Comparison of ENCODE assay signal across 8 mouse cellular contexts in the genomic region with DNA sequence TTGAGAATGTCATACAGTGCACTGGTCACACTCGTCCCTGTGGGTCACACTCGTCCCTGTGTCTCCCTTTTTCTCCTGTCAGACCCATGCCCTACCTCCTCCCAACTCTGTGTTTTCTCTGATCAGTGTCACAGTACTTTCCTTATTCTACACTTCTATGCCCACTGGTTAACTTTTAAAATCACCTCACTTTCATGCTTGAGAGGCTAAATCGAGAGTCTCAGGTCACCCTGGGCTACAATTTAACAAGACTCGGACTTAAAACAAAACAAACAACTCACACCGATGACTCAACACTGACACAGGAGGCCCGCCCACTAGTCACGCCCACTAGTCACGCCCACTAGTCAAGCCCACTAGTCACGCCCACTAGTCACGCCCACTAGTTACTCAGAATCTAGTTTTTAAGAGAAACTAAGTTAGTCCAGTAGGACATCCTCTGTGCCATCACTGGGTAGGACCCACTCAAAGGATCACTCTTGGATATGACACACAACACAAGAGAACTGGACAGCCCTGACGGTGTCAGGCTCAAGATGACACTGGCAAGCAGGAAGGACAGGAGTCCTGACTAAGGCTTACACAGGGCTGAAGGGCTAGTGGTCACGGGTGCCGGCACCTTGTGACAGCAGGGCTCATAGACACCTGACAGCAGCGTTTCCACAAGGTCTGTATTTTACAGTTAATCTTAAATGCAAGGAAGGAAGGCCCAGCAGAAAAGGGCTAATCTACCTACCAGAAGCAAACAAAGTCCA. TPM values are rescaled to one million over a fixed set of nuclear protein-coding genes. Genes with fewer than 3 reads are reported as not detected.
DNase-seq lines count a peak whose midpoint lies in the region; ATAC-seq and TF ChIP-seq lines count a peak whose summit lies in the region.

No protein-coding gene starts in this region.

- peaks cover 41% of the 10 kb centered on the region for H3K36me3 ChIP-seq in intestine, postnatal 0 days (ENCODE audit: control insufficient read depth, insufficient read depth)
- H3K36me3 ChIP-seq in lung, postnatal 0 days (ENCODE audit: insufficient read depth, low read length) = peaks cover 3% of the 10 kb centered on the region; the same call in 1 of the 2 replicates
- no peaks in the 10 kb centered on the region; the same call in 1 of the 2 replicates for H3K36me3 ChIP-seq in forebrain, embryonic 11.5 days (ENCODE audit: control insufficient read depth, insufficient read depth, low read length)

- DNase-seq in 3134 (ENCODE audit: extremely low read depth, insufficient read length, low spot score) = peak; percentile 52
- peak; percentile 93 for DNase-seq in NIH3T3 (ENCODE audit: low read depth)
- DNase-seq in lung, postnatal 0 days (ENCODE audit: low spot score) = peak; percentile 88
- no peak for DNase-seq in thymus, postnatal 0 days (ENCODE audit: low spot score)
- no peak for DNase-seq in thymus, postnatal 14 days
- DNase-seq in forebrain, embryonic 11.5 days (ENCODE audit: low spot score) = no peak
- DNase-seq in cerebellum, postnatal 4 days (ENCODE audit: low spot score in 2 of 2) = no peak

- TF ChIP-seq CTCF in intestine, postnatal 0 days (IDR thresholded peaks at IDR 0.05; ENCODE audit: low read depth) = no peak
- TF ChIP-seq CTCF in lung, postnatal 0 days (IDR thresholded peaks at IDR 0.05) = no peak

- no peak overlapping the region for H3K9ac ChIP-seq in intestine, postnatal 0 days (ENCODE audit: low read depth, low read length)
- no peak overlapping the region for H3K9ac ChIP-seq in lung, postnatal 0 days (replicated peaks; ENCODE audit: low read depth)
- H3K9ac ChIP-seq in forebrain, embryonic 11.5 days (ENCODE audit: low read length) = no peak overlapping the region

- peaks cover 6% of the 10 kb centered on the region; the same call in 1 of the 2 replicates for H3K4me1 ChIP-seq in intestine, postnatal 0 days (replicated peaks; ENCODE audit: control insufficient read depth, insufficient read depth, low read length)
- H3K4me1 ChIP-seq in lung, postnatal 0 days (ENCODE audit: insufficient read depth, low read depth, low read length) = no peaks in the 10 kb centered on the region
- H3K4me1 ChIP-seq in forebrain, embryonic 11.5 days (replicated peaks; ENCODE audit: control insufficient read depth, insufficient read depth, low read length) = no peaks in the 10 kb centered on the region

- H3K27ac ChIP-seq in intestine, postnatal 0 days (ENCODE audit: low read depth, low read length) = peak overlapping the region; percentile 80
- H3K27ac ChIP-seq in lung, postnatal 0 days (ENCODE audit: low read length) = 0 out of 2 replicates have a peak overlapping the region, but pooled peaks have one; percentile 20
- no peak overlapping the region for H3K27ac ChIP-seq in forebrain, embryonic 11.5 days (ENCODE audit: low read depth, low read length)

- H3K4me3 ChIP-seq in intestine, postnatal 0 days (ENCODE audit: low read depth, low read length) = no peak overlapping the region
- H3K4me3 ChIP-seq in lung, postnatal 0 days (ENCODE audit: low read depth, low read length) = no peak overlapping the region
- H3K4me3 ChIP-seq in forebrain, embryonic 11.5 days (ENCODE audit: low read depth, low read length) = no peak overlapping the region

- peak overlapping the region; percentile 35; the same call in 1 of the 2 replicates for H3K4me2 ChIP-seq in intestine, postnatal 0 days (replicated peaks; ENCODE audit: low read depth)
- H3K4me2 ChIP-seq in lung, postnatal 0 days (replicated peaks; ENCODE audit: low read depth, low read length) = no peak overlapping the region
- H3K4me2 ChIP-seq in forebrain, embryonic 11.5 days (ENCODE audit: low read depth, low read length, severe bottlenecking) = no peak overlapping the region

- no peaks in the 10 kb centered on the region for H3K27me3 ChIP-seq in intestine, postnatal 0 days (replicated peaks; ENCODE audit: control insufficient read depth, insufficient read depth, low read length)
- H3K27me3 ChIP-seq in lung, postnatal 0 days (replicated peaks; ENCODE audit: insufficient read depth, low read length) = no peaks in the 10 kb centered on the region
- no peaks in the 10 kb centered on the region for H3K27me3 ChIP-seq in forebrain, embryonic 11.5 days (ENCODE audit: control insufficient read depth, insufficient read depth, low read length)

- H3K9me3 ChIP-seq in intestine, postnatal 0 days (ENCODE audit: control insufficient read depth) = no peaks in the 10 kb centered on the region
- H3K9me3 ChIP-seq in lung, postnatal 0 days (ENCODE audit: low read length) = no peaks in the 10 kb centered on the region
- no peaks in the 10 kb centered on the region for H3K9me3 ChIP-seq in forebrain, embryonic 11.5 days (ENCODE audit: control insufficient read depth, low read length)

- no peak for TF ChIP-seq EP300 in lung, postnatal 0 days (IDR thresholded peaks at IDR 0.05)

- peak; percentile 85 for ATAC-seq in intestine, postnatal 0 days
- peak; percentile 85 for ATAC-seq in lung, postnatal 0 days
- no peak for ATAC-seq in forebrain, embryonic 11.5 days (replicated peaks; ENCODE audit: low FRiP score)

- 41% methylated on average over 14 of the region's 14 CpGs for WGBS in intestine, postnatal 0 days
- WGBS in lung, postnatal 0 days = 44% methylated on average over 14 of the region's 14 CpGs
- WGBS in forebrain, embryonic 11.5 days = 68% methylated on average over 14 of the region's 14 CpGs

RNA-seq across cellular contexts. Expression of a gene that starts 10.9 kb away (rescaled TPM):
- 0.77 and 1.0 TPM in 2 replicates for polyA plus RNA-seq in intestine, postnatal 0 days (2015; fragmentation: Nextera tagmentation; extraction: Ambion mirVana)
- polyA plus RNA-seq in lung, postnatal 0 days (2015; fragmentation: Nextera tagmentation; extraction: Ambion mirVana) = 0.11 and 0.12 TPM in 2 replicates
- polyA plus RNA-seq in thymus, postnatal 0 days (2015; fragmentation: Nextera tagmentation; extraction: Ambion mirVana) = 0.16 and 0.18 TPM in 2 replicates
- not detected in 2 replicates for polyA plus RNA-seq in forebrain, embryonic 11.5 days (2014; fragmentation: Nextera tagmentation; extraction: Ambion mirVana)

RNA-seq across cellular contexts. Expression of a gene that starts 13.8 kb away (rescaled TPM):
- polyA plus RNA-seq in intestine, postnatal 0 days (2015; fragmentation: Nextera tagmentation; extraction: Ambion mirVana) = 44.7 and 49.0 TPM in 2 replicates
- polyA plus RNA-seq in lung, postnatal 0 days (2015; fragmentation: Nextera tagmentation; extraction: Ambion mirVana) = 16.1 and 19.2 TPM in 2 replicates
- 23.8 and 27.3 TPM in 2 replicates for polyA plus RNA-seq in thymus, postnatal 0 days (2015; fragmentation: Nextera tagmentation; extraction: Ambion mirVana)
- 18.0 and 23.2 TPM in 2 replicates for polyA plus RNA-seq in forebrain, embryonic 11.5 days (2014; fragmentation: Nextera tagmentation; extraction: Ambion mirVana)

RNA-seq across cellular contexts. Expression of a gene that starts 46.8 kb away (rescaled TPM):
- polyA plus RNA-seq in intestine, postnatal 0 days (2015; fragmentation: Nextera tagmentation; extraction: Ambion mirVana) = not detected in 2 replicates
- polyA plus RNA-seq in lung, postnatal 0 days (2015; fragmentation: Nextera tagmentation; extraction: Ambion mirVana) = not detected in 2 replicates
- polyA plus RNA-seq in thymus, postnatal 0 days (2015; fragmentation: Nextera tagmentation; extraction: Ambion mirVana) = not detected in 2 replicates
- polyA plus RNA-seq in forebrain, embryonic 11.5 days (2014; fragmentation: Nextera tagmentation; extraction: Ambion mirVana) = not detected in 2 replicates

RNA-seq across cellular contexts. Expression of a gene that starts 57.7 kb away (rescaled TPM):
- 10.6 and 11.5 TPM in 2 replicates for polyA plus RNA-seq in intestine, postnatal 0 days (2015; fragmentation: Nextera tagmentation; extraction: Ambion mirVana)
- polyA plus RNA-seq in lung, postnatal 0 days (2015; fragmentation: Nextera tagmentation; extraction: Ambion mirVana) = 13.0 and 13.2 TPM in 2 replicates
- polyA plus RNA-seq in thymus, postnatal 0 days (2015; fragmentation: Nextera tagmentation; extraction: Ambion mirVana) = 25.2 and 26.3 TPM in 2 replicates
- polyA plus RNA-seq in forebrain, embryonic 11.5 days (2014; fragmentation: Nextera tagmentation; extraction: Ambion mirVana) = 41.3 and 46.6 TPM in 2 replicates

RNA-seq across cellular contexts. Expression of a gene that starts 58.1 kb away (rescaled TPM):
- not detected in 2 replicates for polyA plus RNA-seq in intestine, postnatal 0 days (2015; fragmentation: Nextera tagmentation; extraction: Ambion mirVana)
- 0.11 and 0.19 TPM in 2 replicates for polyA plus RNA-seq in lung, postnatal 0 days (2015; fragmentation: Nextera tagmentation; extraction: Ambion mirVana)
- polyA plus RNA-seq in thymus, postnatal 0 days (2015; fragmentation: Nextera tagmentation; extraction: Ambion mirVana) = not detected in 2 replicates
- not detected in 2 replicates for polyA plus RNA-seq in forebrain, embryonic 11.5 days (2014; fragmentation: Nextera tagmentation; extraction: Ambion mirVana)

Comparison
In these comparisons a context has a peak if more than half of its experiments do, and no peak if none do; other contexts are left out.
1. DNase-seq: peak in 3134 (single experiment), NIH3T3 (single experiment) and lung, postnatal 0 days (single experiment); none in thymus, postnatal 0 days (single experiment), thymus, postnatal 14 days (single experiment), forebrain, embryonic 11.5 days (single experiment) and cerebellum, postnatal 4 days (0 of 2).